Mouse (Mus musculus) lung, adult 18-20 months (tissue): ENCODE results near the gene Nol9.

Experiments
- DNase-seq, 2 experiments: peaks; one replicate each; pipeline ENCODE4 v3.0.0; 2022; ENCODE audit warnings: mixed read lengths in 2 of 2

The Nol9 gene

GRCm38 (mm10) chr4:152038985-152039830, at the start of gene Nol9:
TSS of gene Nol9 (plus strand) at chr4:152039321.
- peak; percentile 90 to 93 for DNase-seq

- DNase-seq = no peak
Measured at GRCm38 (mm10) chr4:151992091-151992490, 47.0 kb upstream of the Nol9 start.

- no peak for DNase-seq
Measured at GRCm38 (mm10) chr4:151993035-151993434, 46.1 kb upstream of the Nol9 start.

GRCm38 (mm10) chr4:151994228-151995171, 44.6 kb upstream of the Nol9 start:
- peak in 1 of 2 experiments; percentile 27 for DNase-seq

GRCm38 (mm10) chr4:151995371-151996172, 43.5 kb upstream of the Nol9 start:
- DNase-seq = peak in 1 of 2 experiments; percentile 14

- peak; percentile 99 for DNase-seq
Measured at GRCm38 (mm10) chr4:151996173-151996950, 42.8 kb upstream of the Nol9 start, which contains the start of gene Phf13. TSS of gene Phf13 (minus strand) at chr4:151996258.

- no peak for DNase-seq
Measured at GRCm38 (mm10) chr4:151996951-151997222, 42.2 kb upstream of the Nol9 start.

GRCm38 (mm10) chr4:151997701-151998100, 41.4 kb upstream of the Nol9 start:
- DNase-seq = no peak

GRCm38 (mm10) chr4:151999481-151999880, 39.6 kb upstream of the Nol9 start:
- no peak for DNase-seq

GRCm38 (mm10) chr4:152000906-152001305, 38.2 kb upstream of the Nol9 start:
- peak; percentile 81 to 89 for DNase-seq

GRCm38 (mm10) chr4:152001335-152001734, 37.8 kb upstream of the Nol9 start:
- no peak for DNase-seq

- DNase-seq = no peak
Measured at GRCm38 (mm10) chr4:152002063-152002462, 37.1 kb upstream of the Nol9 start.

GRCm38 (mm10) chr4:152006137-152006536, 33.0 kb upstream of the Nol9 start:
- no peak for DNase-seq

GRCm38 (mm10) chr4:152006812-152007211, 32.3 kb upstream of the Nol9 start:
- DNase-seq = no peak

- DNase-seq = peak; percentile 56 to 72
Measured at GRCm38 (mm10) chr4:152007481-152008147, 31.5 kb upstream of the Nol9 start.

- DNase-seq = peak; percentile 38 to 41
Measured at GRCm38 (mm10) chr4:152008148-152008500, 31.0 kb upstream of the Nol9 start.

GRCm38 (mm10) chr4:152008622-152009075, 30.5 kb upstream of the Nol9 start, which contains the start of gene Klhl21:
TSS of gene Klhl21 (plus strand) at chr4:152008803.
- peak; percentile 96 to 97 for DNase-seq

- peak; percentile 62 to 66 for DNase-seq
Measured at GRCm38 (mm10) chr4:152009076-152010051, 29.8 kb upstream of the Nol9 start.

GRCm38 (mm10) chr4:152010091-152010706, 28.9 kb upstream of the Nol9 start:
- DNase-seq = peak; percentile 74 to 81
